Mouse (Mus musculus) hindbrain, embryonic 12.5 days (tissue): ENCODE measurements around the gene Rps6ka3. TPM values are rescaled to one million over a fixed set of nuclear protein-coding genes. Genes with fewer than 3 reads are reported as not detected.

ENCODE experiments used
- polyA plus RNA-seq: library from polyadenylated mRNA; unstranded; fragments of >200 nt; fragmentation: Nextera tagmentation; extraction: Ambion mirVana; gene quantifications from 2 replicates; pipeline ENCODE4 v1.2.1, GENCODE M21; 2016

Rps6ka3 gene
- polyA plus RNA-seq, 1 experiment from 2014 or later, result 5.2 TPM

Other genes starting within 250 kb of the Rps6ka3 start
- gene Eif1ax, start 161.9 kb downstream of the Rps6ka3 start, polyA plus RNA-seq, result 129 and 131 TPM in 2 replicates
- gene Map7d2, start 204.3 kb downstream of the Rps6ka3 start, polyA plus RNA-seq, result 21.7 and 21.8 TPM in 2 replicates